Mouse (Mus musculus) B cell, adult 2 months (primary cell): ENCODE data around the gene Tmub2.
"Not testable (repeated sequence)": the region's sequence is repeated elsewhere in the genome, so short reads cannot be mapped to it uniquely, and the experiment has no call there.

Experiments
- DNase-seq, 2 experiments: peaks; one replicate each; pipeline ENCODE4 v3.0.0; 2022

Gene Tmub2

GRCm38 (mm10) chr11:102280267-102280666 lies 4.5 kb upstream of the Tmub2 start:
- DNase-seq = not testable (repeated sequence)

- no peak for DNase-seq
Observed at GRCm38 (mm10) chr11:102283922-102284321, 809 bp upstream of the Tmub2 start.

DNA sequence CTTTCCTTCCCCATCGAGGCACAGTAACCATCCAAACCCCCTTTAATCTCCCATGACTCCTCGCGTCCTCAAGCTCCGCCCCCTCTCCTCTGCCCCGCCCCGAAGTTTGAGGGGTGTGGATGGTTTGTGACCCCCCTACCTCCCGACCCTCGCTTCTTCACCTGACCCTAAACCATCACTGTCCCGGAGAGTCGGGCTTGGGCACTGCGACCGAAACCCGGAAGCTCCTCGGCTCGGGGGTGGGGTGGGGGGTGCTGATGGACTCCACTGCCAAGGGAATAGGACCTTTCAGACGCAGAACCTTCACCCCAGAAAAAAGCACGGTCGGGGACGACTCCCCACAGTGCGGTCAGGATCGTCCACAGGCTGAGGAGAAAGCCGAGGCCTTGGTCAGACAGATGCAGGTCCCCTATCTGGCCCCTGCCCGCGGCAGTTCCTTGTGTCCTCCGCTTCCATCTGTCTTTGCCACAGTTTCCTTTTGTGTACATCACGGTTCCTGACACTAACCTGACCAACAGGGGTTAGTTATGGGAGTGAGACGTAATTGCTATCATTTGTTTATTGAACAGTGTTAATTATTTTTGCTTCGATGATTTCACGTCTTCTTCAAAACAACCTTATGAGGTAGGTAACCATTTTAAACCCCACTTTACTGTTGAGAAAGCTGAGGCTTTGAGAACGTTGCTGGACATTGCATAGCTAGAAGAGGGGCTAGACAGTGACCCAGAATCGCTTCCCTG lies 534 bp downstream of the Tmub2 start:
- no peak for DNase-seq

GRCm38 (mm10) chr11:102287485-102287884 lies 2.8 kb downstream of the Tmub2 start:
- no peak for DNase-seq

GRCm38 (mm10) chr11:102288027-102288804 lies 3.5 kb downstream of the Tmub2 start:
- no peak for DNase-seq

GRCm38 (mm10) chr11:102288913-102289312 lies 4.2 kb downstream of the Tmub2 start:
- DNase-seq = no peak

DNA sequence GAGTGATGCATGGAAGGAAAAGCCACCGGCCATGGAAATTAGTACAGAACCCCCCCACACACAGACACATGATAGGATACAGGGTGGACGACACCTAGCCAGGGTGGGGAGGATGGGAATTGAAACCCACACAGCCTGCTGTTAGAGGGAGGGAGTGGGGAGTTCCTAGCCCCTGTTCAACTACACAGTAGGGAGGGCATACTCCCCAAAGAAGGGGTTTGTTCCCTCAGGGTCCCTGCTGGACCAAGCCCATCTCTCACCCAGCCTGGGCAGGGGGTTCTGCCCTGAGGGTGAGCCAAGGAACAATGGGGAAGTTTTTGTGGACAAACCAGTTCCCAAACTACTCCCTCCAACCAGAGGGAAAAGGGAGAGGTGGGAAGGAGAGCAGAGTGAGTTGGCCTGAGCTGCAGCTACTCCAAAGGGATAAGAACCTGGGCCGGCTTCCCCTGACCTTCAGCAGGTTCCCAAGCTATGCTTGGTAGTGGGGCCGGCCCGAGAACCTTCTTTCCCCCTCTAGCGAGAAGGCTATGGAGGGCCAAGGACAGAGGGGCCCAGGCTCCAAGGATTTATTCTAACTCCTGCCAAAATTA lies 4.9 kb downstream of the Tmub2 start:
- DNase-seq = no peak

DNA sequence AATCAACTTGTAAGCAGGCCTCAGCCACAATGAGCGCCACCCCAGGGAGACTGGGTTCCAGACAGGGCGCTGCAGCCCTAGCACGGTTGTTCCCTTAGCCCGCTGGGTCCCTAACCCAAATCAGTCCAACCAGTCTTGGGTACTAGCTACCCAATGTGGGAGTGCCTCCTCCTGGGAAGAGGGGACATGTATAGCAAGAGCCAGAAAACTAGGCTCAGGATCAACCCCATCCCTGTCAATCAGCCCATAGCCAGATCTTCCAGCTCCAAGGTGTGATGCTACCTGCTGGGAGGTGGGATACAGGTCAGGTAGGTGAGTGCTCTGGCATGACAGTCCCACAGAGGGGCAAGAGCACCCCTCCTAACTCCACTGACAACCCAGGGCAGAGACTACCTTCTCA lies 5.4 kb downstream of the Tmub2 start:
- DNase-seq = no peak

- DNase-seq = no peak
Observed at GRCm38 (mm10) chr11:102291051-102291535, 6.4 kb downstream of the Tmub2 start.

- no peak for DNase-seq
Observed at GRCm38 (mm10) chr11:102293971-102294370, 9.2 kb downstream of the Tmub2 start.

GRCm38 (mm10) chr11:102294416-102294815 lies 9.7 kb downstream of the Tmub2 start:
- DNase-seq = no peak

GRCm38 (mm10) chr11:102294887-102295597 lies 10.3 kb downstream of the Tmub2 start:
- no peak for DNase-seq

DNA sequence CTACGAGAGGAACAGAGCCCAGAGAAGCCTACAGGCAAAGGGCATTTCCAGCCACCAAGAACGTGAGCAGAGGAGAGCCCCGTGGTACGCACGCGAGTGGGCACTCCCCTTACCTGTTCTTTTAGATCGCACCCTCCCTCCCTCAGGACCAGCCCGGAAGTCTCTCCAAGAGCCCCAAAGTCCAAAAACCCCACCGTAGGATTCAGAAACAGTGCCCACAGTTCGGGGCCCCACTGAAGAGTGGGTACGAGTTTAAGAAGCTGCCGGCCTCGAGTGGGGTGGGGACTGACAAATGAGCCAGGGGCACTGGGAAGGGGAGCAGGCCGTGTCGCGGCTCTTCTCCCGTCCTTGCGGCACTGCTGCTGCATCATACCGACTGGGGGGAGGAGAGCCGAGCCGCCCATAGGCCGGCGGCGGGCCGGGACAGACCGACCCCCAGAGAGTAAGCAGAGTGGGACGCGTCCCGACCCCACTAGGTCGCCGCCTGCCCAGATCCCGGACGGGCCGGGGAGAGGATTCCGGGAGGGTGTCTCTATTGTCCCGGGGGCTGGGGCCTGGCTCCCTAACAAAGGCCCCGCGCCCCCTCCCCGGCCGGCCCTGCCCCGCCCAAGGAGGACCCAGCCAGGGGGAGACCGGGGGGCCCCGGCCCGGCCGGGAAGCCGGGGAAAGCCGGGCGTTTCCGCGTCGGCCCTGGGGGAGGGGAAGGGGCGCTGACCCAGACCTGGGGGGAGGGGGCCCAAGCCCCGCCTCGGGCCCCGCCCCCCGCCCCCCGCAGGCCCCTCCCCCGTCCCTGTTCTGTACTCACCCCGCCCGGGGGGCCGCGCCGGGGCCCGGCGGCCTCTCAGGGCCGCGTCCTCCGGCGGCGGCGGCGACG lies 11.1 kb downstream of the Tmub2 start:
- DNase-seq = peak; percentile 66 to 67

GRCm38 (mm10) chr11:102296491-102297472 lies 12.1 kb downstream of the Tmub2 start, which contains the start of gene Atxn7l3:
Gene Atxn7l3 (minus strand): TSS chr11:102296631.
- DNase-seq = peak; percentile 97

GRCm38 (mm10) chr11:102297577-102298556 lies 13.1 kb downstream of the Tmub2 start:
- DNase-seq = peak in 1 of 2 experiments; percentile 31

- DNase-seq = peak; percentile 81 to 84
Observed at GRCm38 (mm10) chr11:102299839-102300238, 15.1 kb downstream of the Tmub2 start.

- no peak for DNase-seq
Observed at GRCm38 (mm10) chr11:102304141-102304540, 19.4 kb downstream of the Tmub2 start.

DNA sequence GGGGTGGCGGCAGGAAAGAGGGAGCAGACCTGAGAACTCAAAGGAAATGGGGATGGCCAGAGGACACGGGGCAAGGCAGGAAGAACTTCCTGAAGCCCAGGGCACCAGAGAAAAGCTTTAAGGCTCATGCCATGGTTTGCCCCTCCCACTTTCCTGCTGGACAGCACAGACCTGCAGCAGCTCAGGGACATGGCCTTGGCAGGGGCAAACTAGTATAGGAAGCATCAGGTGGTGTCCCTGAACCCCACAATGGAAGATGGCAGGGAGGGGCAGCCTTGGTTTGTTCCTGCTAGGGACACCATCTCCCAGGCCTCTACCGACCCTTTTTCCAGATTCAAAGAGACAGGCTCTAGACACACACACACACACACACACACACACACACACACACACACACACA lies 20.6 kb downstream of the Tmub2 start:
- no peak for DNase-seq

DNA sequence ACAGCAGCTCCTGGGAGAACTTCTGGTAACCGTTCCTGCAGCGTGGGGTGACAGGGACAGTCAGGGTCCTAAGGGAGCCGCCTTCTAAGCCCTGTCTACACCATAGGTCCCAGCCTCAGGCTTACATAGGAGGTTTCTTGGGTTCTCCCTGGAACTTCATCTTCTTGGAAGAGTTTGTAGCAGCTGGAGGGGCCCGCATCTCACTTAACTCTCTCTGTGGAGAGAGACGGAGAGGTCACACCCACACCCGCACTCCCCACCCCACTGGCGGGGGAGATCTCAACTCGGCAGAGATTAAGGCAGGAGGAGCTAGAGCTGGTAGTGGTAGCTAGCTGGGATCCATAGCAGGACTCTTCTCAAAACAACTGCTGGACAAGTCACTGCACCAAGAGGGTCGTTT lies 23.4 kb downstream of the Tmub2 start:
- no peak for DNase-seq
